Mouse (Mus musculus): ENCODE data around the gene Zfp579.

DNA sequence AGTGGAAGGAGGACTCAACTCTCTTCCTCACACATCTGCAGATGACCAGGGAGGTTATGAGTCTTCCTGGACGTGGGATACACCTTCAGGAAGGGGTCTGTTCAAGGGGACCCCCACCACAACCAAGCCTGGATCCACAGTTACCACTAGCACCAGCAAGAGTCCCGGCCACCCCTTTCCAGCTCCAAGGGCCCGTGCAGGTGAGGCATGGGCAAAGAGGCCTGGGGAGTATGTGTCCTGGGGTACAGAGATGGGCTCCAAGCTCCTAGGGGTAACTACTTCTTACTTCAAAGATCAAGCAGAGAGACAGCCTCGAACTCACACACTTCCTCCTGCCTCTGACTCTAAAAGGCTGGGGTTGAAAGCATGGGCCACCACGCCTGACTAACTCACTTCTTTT is 53.3 kb downstream of the Zfp579 start:
- no peak for TF ChIP-seq TAL1 (IDR thresholded peaks at IDR 0.05; ENCODE audit: low read length)
- no peak for TF ChIP-seq GATA1 (IDR thresholded peaks at IDR 0.05; ENCODE audit: low read length)

Data from erythroblast, embryonic 14.5 days (primary cell).